Mouse (Mus musculus) thymus, postnatal 36 days (tissue): Measurements from ENCODE around the gene Esp16.
"Not testable (repeated sequence)": the region's sequence is repeated elsewhere in the genome, so short reads cannot be mapped to it uniquely, and the experiment has no call there.

Source experiments
- DNase-seq, 2 experiments: peaks; one replicate each; pipeline ENCODE4 v3.0.0; 2022; ENCODE audit warnings: mixed read lengths in 2 of 2

Esp16 gene

DNA sequence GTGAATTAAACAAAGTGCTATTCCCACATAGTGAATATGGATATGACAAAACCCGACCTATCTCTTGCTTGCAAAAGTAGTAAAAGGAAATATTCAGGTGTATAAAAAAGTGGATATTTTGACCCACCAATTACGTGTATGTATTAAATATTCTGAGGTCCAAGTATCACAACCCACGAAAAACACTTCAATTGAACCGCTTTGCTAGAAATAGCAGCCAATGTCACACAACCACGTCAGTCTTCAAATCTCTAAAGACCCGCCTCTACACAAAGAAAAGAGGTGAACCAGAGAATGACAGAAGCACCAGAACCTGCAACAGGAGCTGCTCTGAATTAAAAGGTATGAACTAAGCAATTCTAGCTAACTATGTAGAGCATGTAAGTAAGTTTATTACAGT, at the start of gene Esp16:
Gene Esp16 (plus strand): TSS at position 301 of the 400 bp plus-strand sequence.
- not testable (repeated sequence) for DNase-seq

DNA sequence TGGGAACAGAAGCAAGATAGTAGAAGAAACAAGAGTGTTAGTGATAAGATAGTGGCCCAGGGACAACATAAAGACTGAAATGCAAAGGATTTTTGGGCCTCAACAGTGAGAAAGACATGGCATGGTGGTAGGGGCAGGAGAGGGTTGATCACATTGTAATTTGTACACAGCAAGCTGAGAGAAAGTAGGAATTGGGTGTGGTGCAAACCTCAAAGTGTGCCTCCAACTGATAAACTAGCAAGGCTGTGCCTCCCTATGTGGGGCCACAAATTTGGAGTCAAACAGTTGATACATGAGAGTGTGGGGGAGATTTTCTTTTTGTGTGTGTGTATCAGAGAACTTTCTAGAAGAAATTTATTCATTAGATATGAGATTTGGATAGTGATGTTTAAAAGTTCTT, 37.9 kb upstream of the Esp16 start:
- DNase-seq = not testable (repeated sequence)
